Mouse (Mus musculus): Measurements from ENCODE around the gene Slc9b2. TPM values are rescaled to one million over a fixed set of nuclear protein-coding genes. Genes with fewer than 3 reads are reported as not detected.

Gene Slc9b2
- 1.1 and 1.9 TPM in 2 replicates for polyA plus RNA-seq (2014; fragmentation: Nextera tagmentation; extraction: Ambion mirVana)

DNA sequence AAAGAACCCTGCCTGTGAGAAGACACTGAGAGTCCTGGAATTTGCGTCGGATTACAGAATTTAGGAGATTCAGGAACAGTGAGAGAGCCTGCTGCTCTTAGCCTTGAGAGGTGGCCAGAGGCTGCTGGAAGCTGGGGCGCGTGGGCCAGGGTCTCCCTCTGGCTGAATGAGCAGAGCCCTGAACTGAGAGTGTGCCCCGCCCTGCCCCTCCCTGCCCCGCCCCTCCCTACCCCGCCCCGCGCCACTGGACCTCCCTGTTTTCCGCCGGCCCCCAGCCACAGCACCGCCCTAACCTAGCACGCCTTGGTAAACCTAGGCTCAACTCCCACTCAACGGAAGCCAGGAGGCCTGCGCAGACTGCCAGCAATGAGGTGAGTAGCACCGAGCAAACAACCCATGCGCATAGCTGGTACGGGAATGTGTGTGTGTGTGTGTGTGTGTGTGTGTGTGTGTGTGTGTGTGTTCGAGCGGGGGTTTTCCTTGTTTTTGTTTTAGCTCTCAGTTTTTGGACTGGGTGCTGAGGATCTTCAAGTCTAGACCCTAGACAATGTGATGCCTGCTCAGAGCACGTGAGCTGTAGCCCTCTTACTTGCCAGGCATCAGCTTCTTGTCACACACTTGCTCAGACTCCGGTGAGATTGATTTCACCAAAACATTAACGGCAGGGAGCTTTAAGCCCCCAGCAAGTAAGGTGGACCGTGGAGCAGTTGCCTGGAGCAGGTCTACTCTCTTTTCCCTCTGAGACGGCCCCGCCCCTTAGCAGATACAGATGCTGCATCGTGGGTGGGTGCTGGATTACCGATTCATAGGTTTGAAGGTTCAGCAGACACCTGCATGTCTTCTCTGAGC, at the start of gene Slc9b2:
Gene Slc9b2 (plus strand): TSS at position 290 of the 849 bp plus-strand sequence.
- no peaks in the 10 kb centered on the region for H3K27me3 ChIP-seq (ENCODE audit: control insufficient read depth, insufficient read depth, low read length)
- H3K36me3 ChIP-seq (ENCODE audit: control insufficient read depth, insufficient read depth, low read length): no peaks in the 10 kb centered on the region
- peak within 1 kb of the TSS; percentile 25 for H3K4me3 ChIP-seq (ENCODE audit: low read depth, low read length)
- H3K9ac ChIP-seq (ENCODE audit: low read depth, low read length): peak within 1 kb of the TSS; percentile 27; the same call in 1 of the 2 replicates
- peak; percentile 51 for DNase-seq (ENCODE audit: low spot score)
- H3K4me2 ChIP-seq (replicated peaks; ENCODE audit: low read depth, low read length): peak within 1 kb of the TSS; percentile 50
- WGBS: 19% methylated on average over 21 of the region's 28 CpGs
- no peaks in the 10 kb centered on the region; the same call in 1 of the 2 replicates for H3K4me1 ChIP-seq (replicated peaks; ENCODE audit: control insufficient read depth, insufficient read depth, low read length)
- H3K9me3 ChIP-seq (ENCODE audit: control insufficient read depth, low read length): no peaks in the 10 kb centered on the region
- H3K27ac ChIP-seq (ENCODE audit: low read depth, low read length): no peak within 1 kb of the TSS
- peak; percentile 73 for ATAC-seq (ENCODE audit: low FRiP score)

- ATAC-seq (ENCODE audit: low FRiP score): no peak
- Histone ChIP-seq H3K4me1 (replicated peaks; ENCODE audit: control insufficient read depth, insufficient read depth, low read length) (no peaks in the 10 kb centered on the region), H3K27ac (ENCODE audit: low read depth, low read length) (no peak overlapping the region), H3K9me3 (ENCODE audit: control insufficient read depth, low read length) (no peaks in the 10 kb centered on the region), H3K9ac (ENCODE audit: low read depth, low read length) (no peak overlapping the region), H3K4me3 (ENCODE audit: low read depth, low read length) (no peak overlapping the region), H3K4me2 (replicated peaks; ENCODE audit: low read depth, low read length) (no peak overlapping the region), H3K36me3 (ENCODE audit: control insufficient read depth, insufficient read depth, low read length) (0 out of 2 replicates have a peak, but pooled peaks cover 14% of the 10 kb centered on the region), H3K27me3 (ENCODE audit: control insufficient read depth, insufficient read depth, low read length) (no peaks in the 10 kb centered on the region)
- no peak for DNase-seq (ENCODE audit: low spot score)
- WGBS: 92% methylated on average over 10 of the region's 10 CpGs
Observed at GRCm38 (mm10) chr3:135258919-135259318, 48.6 kb upstream of the Slc9b2 start.

- no peak for ATAC-seq (ENCODE audit: low FRiP score)
- H3K4me2 ChIP-seq (replicated peaks; ENCODE audit: low read depth, low read length): no peak overlapping the region
- no peaks in the 10 kb centered on the region for H3K4me1 ChIP-seq (replicated peaks; ENCODE audit: control insufficient read depth, insufficient read depth, low read length)
- WGBS: 89% methylated on average over 7 of the region's 7 CpGs
- no peak overlapping the region for H3K27ac ChIP-seq (ENCODE audit: low read depth, low read length)
- no peaks in the 10 kb centered on the region for H3K27me3 ChIP-seq (ENCODE audit: control insufficient read depth, insufficient read depth, low read length)
- H3K9me3 ChIP-seq (ENCODE audit: control insufficient read depth, low read length): no peaks in the 10 kb centered on the region
- no peak for DNase-seq (ENCODE audit: low spot score)
- 0 out of 2 replicates have a peak, but pooled peaks cover 16% of the 10 kb centered on the region for H3K36me3 ChIP-seq (ENCODE audit: control insufficient read depth, insufficient read depth, low read length)
- no peak overlapping the region for H3K9ac ChIP-seq (ENCODE audit: low read depth, low read length)
- no peak overlapping the region for H3K4me3 ChIP-seq (ENCODE audit: low read depth, low read length)
Observed at GRCm38 (mm10) chr3:135260233-135260632, 47.3 kb upstream of the Slc9b2 start.

- no peak for ATAC-seq (ENCODE audit: low FRiP score)
- Histone ChIP-seq H3K27ac (ENCODE audit: low read depth, low read length) (no peak overlapping the region), H3K36me3 (ENCODE audit: control insufficient read depth, insufficient read depth, low read length) (peaks cover 5% of the 10 kb centered on the region; the same call in 1 of the 2 replicates)
Observed at GRCm38 (mm10) chr3:135268616-135269015, 38.9 kb upstream of the Slc9b2 start.

DNA sequence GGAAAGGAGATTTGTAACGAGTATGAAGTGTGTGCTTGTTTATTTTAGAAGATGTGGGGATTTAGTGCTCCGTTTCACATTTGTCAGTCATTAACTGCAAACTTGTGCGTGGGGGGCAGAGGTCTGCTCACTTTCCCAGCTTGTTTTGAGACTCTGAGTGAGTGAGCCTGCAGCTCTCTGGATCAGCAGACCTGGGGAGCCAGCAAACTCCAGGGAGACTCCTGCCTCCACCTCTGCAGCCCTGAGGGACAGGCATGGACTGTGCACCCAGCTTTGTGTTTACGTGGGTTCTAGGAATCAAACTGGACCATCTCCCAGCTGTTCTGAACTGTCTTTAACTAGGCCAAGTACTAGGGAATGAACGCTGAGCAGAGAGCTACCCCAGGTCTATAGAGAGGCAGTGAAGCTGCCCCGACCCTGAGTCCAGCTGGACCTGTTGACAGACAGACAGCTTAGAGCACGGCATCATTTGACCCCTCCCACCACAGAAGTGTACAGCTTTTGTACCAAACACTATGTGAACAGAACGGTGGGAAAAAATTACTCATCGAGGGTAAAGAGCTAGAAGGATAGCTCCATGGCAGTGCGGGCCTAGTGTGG, 38.0 kb upstream of the Slc9b2 start:
- WGBS: 92% methylated on average over 10 of the region's 10 CpGs
- Histone ChIP-seq H3K27ac (ENCODE audit: low read depth, low read length) (no peak overlapping the region), H3K9me3 (ENCODE audit: control insufficient read depth, low read length) (no peaks in the 10 kb centered on the region), H3K27me3 (ENCODE audit: control insufficient read depth, insufficient read depth, low read length) (no peaks in the 10 kb centered on the region), H3K4me3 (ENCODE audit: low read depth, low read length) (no peak overlapping the region), H3K4me2 (replicated peaks; ENCODE audit: low read depth, low read length) (no peak overlapping the region), H3K36me3 (ENCODE audit: control insufficient read depth, insufficient read depth, low read length) (peaks cover 4% of the 10 kb centered on the region; the same call in 1 of the 2 replicates), H3K4me1 (replicated peaks; ENCODE audit: control insufficient read depth, insufficient read depth, low read length) (no peaks in the 10 kb centered on the region), H3K9ac (ENCODE audit: low read depth, low read length) (no peak overlapping the region)
- ATAC-seq (ENCODE audit: low FRiP score) (no peak), DNase-seq (ENCODE audit: low spot score) (no peak)

More at GRCm38 (mm10) chr3:135268616-135269015, 38.9 kb upstream of the Slc9b2 start:
- Histone ChIP-seq H3K9me3 (ENCODE audit: control insufficient read depth, low read length) (no peaks in the 10 kb centered on the region), H3K4me3 (ENCODE audit: low read depth, low read length) (no peak overlapping the region), H3K27me3 (ENCODE audit: control insufficient read depth, insufficient read depth, low read length) (no peaks in the 10 kb centered on the region), H3K9ac (ENCODE audit: low read depth, low read length) (no peak overlapping the region), H3K4me2 (replicated peaks; ENCODE audit: low read depth, low read length) (no peak overlapping the region), H3K4me1 (replicated peaks; ENCODE audit: control insufficient read depth, insufficient read depth, low read length) (no peaks in the 10 kb centered on the region)
- 90% methylated on average over 5 of the region's 5 CpGs for WGBS
- DNase-seq (ENCODE audit: low spot score): no peak

GRCm38 (mm10) chr3:135272627-135273026, 34.9 kb upstream of the Slc9b2 start:
- Histone ChIP-seq H3K4me1 (replicated peaks; ENCODE audit: control insufficient read depth, insufficient read depth, low read length) (no peaks in the 10 kb centered on the region), H3K4me2 (replicated peaks; ENCODE audit: low read depth, low read length) (no peak overlapping the region), H3K27me3 (ENCODE audit: control insufficient read depth, insufficient read depth, low read length) (no peaks in the 10 kb centered on the region), H3K27ac (ENCODE audit: low read depth, low read length) (no peak overlapping the region), H3K9ac (ENCODE audit: low read depth, low read length) (no peak overlapping the region), H3K36me3 (ENCODE audit: control insufficient read depth, insufficient read depth, low read length) (peaks cover 2% of the 10 kb centered on the region; the same call in 1 of the 2 replicates), H3K4me3 (ENCODE audit: low read depth, low read length) (no peak overlapping the region), H3K9me3 (ENCODE audit: control insufficient read depth, low read length) (no peaks in the 10 kb centered on the region)
- DNase-seq (ENCODE audit: low spot score) (no peak), ATAC-seq (ENCODE audit: low FRiP score) (no peak)
- WGBS: 94% methylated on average over 12 of the region's 12 CpGs

DNA sequence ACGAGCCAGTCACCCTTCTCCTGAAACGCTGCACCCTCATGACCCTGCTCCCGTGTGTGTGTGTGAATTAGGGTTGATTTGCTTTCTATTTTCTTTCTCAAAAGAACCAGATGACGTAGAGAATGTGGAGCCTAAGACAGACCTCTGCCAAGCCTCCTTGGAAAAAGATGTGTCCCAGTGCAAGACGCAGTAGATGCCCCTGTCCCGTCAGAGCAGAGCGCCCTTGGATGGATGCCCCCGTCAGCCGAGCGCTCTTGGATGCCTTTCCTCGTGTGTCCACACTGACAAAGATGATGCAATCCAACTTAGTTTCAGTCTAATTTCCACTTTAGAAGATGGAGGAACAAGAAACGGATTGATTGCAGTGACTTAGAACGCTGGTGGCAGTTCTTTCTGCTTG, 34.5 kb upstream of the Slc9b2 start:
- 93% methylated on average over 13 of the region's 13 CpGs for WGBS
- no peak overlapping the region for H3K9ac ChIP-seq (ENCODE audit: low read depth, low read length)
- no peak overlapping the region for H3K27ac ChIP-seq (ENCODE audit: low read depth, low read length)
- DNase-seq (ENCODE audit: low spot score) (no peak), ATAC-seq (ENCODE audit: low FRiP score) (no peak)
- H3K36me3 ChIP-seq (ENCODE audit: control insufficient read depth, insufficient read depth, low read length): peaks cover 2% of the 10 kb centered on the region; the same call in 1 of the 2 replicates
- no peak overlapping the region for H3K4me2 ChIP-seq (replicated peaks; ENCODE audit: low read depth, low read length)
- H3K9me3 ChIP-seq (ENCODE audit: control insufficient read depth, low read length): no peaks in the 10 kb centered on the region
- no peaks in the 10 kb centered on the region for H3K4me1 ChIP-seq (replicated peaks; ENCODE audit: control insufficient read depth, insufficient read depth, low read length)
- H3K4me3 ChIP-seq (ENCODE audit: low read depth, low read length): no peak overlapping the region
- H3K27me3 ChIP-seq (ENCODE audit: control insufficient read depth, insufficient read depth, low read length): no peaks in the 10 kb centered on the region

DNA sequence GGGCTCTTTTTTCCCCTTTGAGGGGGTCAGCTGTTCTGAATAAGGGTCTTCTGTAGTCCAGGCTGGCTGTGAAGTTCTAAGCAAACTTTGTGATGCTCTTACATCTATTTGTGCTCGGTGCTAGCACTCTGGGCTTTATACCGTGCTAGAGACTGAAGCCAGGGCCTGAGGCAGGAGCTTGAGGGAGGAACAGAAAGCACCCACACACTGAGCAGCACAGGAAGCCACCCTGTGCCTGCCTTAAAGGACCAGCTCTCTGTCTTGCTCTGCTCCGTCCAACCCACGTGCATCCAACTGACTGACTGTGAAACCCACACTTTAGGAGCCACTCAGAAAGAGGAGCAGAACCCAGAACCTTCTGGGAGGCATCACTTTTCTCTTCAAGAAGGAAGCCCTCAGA, 27.3 kb upstream of the Slc9b2 start:
- ATAC-seq (ENCODE audit: low FRiP score) (peak; percentile 5; the same call in 1 of the 2 replicates), DNase-seq (ENCODE audit: low spot score) (no peak)
- Histone ChIP-seq H3K27me3 (ENCODE audit: control insufficient read depth, insufficient read depth, low read length) (no peaks in the 10 kb centered on the region), H3K9ac (ENCODE audit: low read depth, low read length) (peak overlapping the region; percentile 51; the same call in 1 of the 2 replicates), H3K9me3 (ENCODE audit: control insufficient read depth, low read length) (no peaks in the 10 kb centered on the region), H3K4me2 (replicated peaks; ENCODE audit: low read depth, low read length) (no peak overlapping the region), H3K4me3 (ENCODE audit: low read depth, low read length) (no peak overlapping the region), H3K27ac (ENCODE audit: low read depth, low read length) (no peak overlapping the region), H3K4me1 (replicated peaks; ENCODE audit: control insufficient read depth, insufficient read depth, low read length) (no peaks in the 10 kb centered on the region), H3K36me3 (ENCODE audit: control insufficient read depth, insufficient read depth, low read length) (no peaks in the 10 kb centered on the region)
- 71% methylated on average over 4 of the region's 4 CpGs for WGBS
